13 mouse cellular contexts compared by ENCODE assay signal in genomic region chr13:70260003-70260496, GRCm38 (mm10).
DNase-seq lines count a peak whose midpoint lies in the region; ATAC-seq lines count a peak whose summit lies in the region.
"Had no signal": no experiment of that assay in that cellular context is flagged by ENCODE, and none has a peak within 500 bp of the region (broad histone marks: within the 10 kb centered on the region; RNA-seq: fewer than 3 reads in every experiment).

No protein-coding gene starts in this region.

- peaks cover 8% of the 10 kb centered on the region for H3K4me1 ChIP-seq in limb, embryonic 13.5 days
- H3K4me1 ChIP-seq in limb, embryonic 10.5 days: peaks cover 4% of the 10 kb centered on the region; the same call in 1 of the 2 replicates
- peaks cover 8% of the 10 kb centered on the region for H3K4me1 ChIP-seq in hindbrain, embryonic 13.5 days (replicated peaks)
- H3K4me1 ChIP-seq in midbrain, embryonic 13.5 days (replicated peaks): 0 out of 2 replicates have a peak, but pooled peaks cover 9% of the 10 kb centered on the region

- no peaks in the 10 kb centered on the region for H3K27me3 ChIP-seq in limb, embryonic 13.5 days
- H3K27me3 ChIP-seq in limb, embryonic 10.5 days (ENCODE audit: low read depth, poor library complexity, severe bottlenecking): no peaks in the 10 kb centered on the region
- H3K27me3 ChIP-seq in hindbrain, embryonic 13.5 days: no peaks in the 10 kb centered on the region
- H3K27me3 ChIP-seq in midbrain, embryonic 13.5 days: no peaks in the 10 kb centered on the region
- H3K27me3 ChIP-seq: kidney, embryonic 15.5 days had no signal

- WGBS in limb, embryonic 13.5 days: 50% methylated on average over 12 of the region's 12 CpGs
- 70% methylated on average over 12 of the region's 12 CpGs for WGBS in limb, embryonic 10.5 days
- WGBS in hindbrain, embryonic 13.5 days: 26% methylated on average over 12 of the region's 12 CpGs
- 33% methylated on average over 12 of the region's 12 CpGs for WGBS in midbrain, embryonic 13.5 days

- intact Hi-C loops in heart, postnatal 10 days (cut with DNase I): no loop called here

- no peak for DNase-seq in limb, embryonic 10.5 days (ENCODE audit: low spot score)
- DNase-seq in retina, embryonic 14.5 days (ENCODE audit: low spot score): peak; percentile 64
- DNase-seq in urinary bladder, postnatal 14 days (ENCODE audit: low spot score): no peak
- no peak for DNase-seq in heart, postnatal 10 days
- DNase-seq: adrenal gland, adult 8-10 months; cerebellum, adult 9-11 months; lung, adult 2 months; thymus, adult 18-20 months had no signal

- H3K9me3 ChIP-seq in limb, embryonic 13.5 days: no peaks in the 10 kb centered on the region
- no peaks in the 10 kb centered on the region for H3K9me3 ChIP-seq in limb, embryonic 10.5 days (replicated peaks)
- H3K9me3 ChIP-seq in hindbrain, embryonic 13.5 days: no peaks in the 10 kb centered on the region
- H3K9me3 ChIP-seq in midbrain, embryonic 13.5 days: no peaks in the 10 kb centered on the region
- H3K9me3 ChIP-seq: kidney, embryonic 15.5 days had no signal

- no peak overlapping the region for H3K4me3 ChIP-seq in limb, embryonic 13.5 days
- H3K4me3 ChIP-seq in limb, embryonic 10.5 days: no peak overlapping the region
- H3K4me3 ChIP-seq in hindbrain, embryonic 13.5 days: no peak overlapping the region
- no peak overlapping the region for H3K4me3 ChIP-seq in midbrain, embryonic 13.5 days (replicated peaks)
- H3K4me3 ChIP-seq: kidney, embryonic 15.5 days; myocyte had no signal

- no peak overlapping the region for H3K9ac ChIP-seq in limb, embryonic 13.5 days
- H3K9ac ChIP-seq in hindbrain, embryonic 13.5 days: no peak overlapping the region
- H3K9ac ChIP-seq in midbrain, embryonic 13.5 days (replicated peaks): no peak overlapping the region
- H3K9ac ChIP-seq: kidney, embryonic 15.5 days had no signal

- no peak for ATAC-seq in limb, embryonic 13.5 days (ENCODE audit: low FRiP score, low read depth)
- ATAC-seq in hindbrain, embryonic 13.5 days (ENCODE audit: low FRiP score): peak; percentile 73
- ATAC-seq in midbrain, embryonic 13.5 days: peak; percentile 65

- H3K27ac ChIP-seq in limb, embryonic 13.5 days: no peak overlapping the region
- no peak overlapping the region for H3K27ac ChIP-seq in limb, embryonic 10.5 days
- no peak overlapping the region for H3K27ac ChIP-seq in hindbrain, embryonic 13.5 days
- H3K27ac ChIP-seq in midbrain, embryonic 13.5 days: no peak overlapping the region
- H3K27ac ChIP-seq: kidney, embryonic 15.5 days had no signal

- H3K36me3 ChIP-seq in limb, embryonic 13.5 days: no peaks in the 10 kb centered on the region
- H3K36me3 ChIP-seq in limb, embryonic 10.5 days: no peaks in the 10 kb centered on the region
- H3K36me3 ChIP-seq in hindbrain, embryonic 13.5 days: no peaks in the 10 kb centered on the region
- no peaks in the 10 kb centered on the region for H3K36me3 ChIP-seq in midbrain, embryonic 13.5 days
- H3K36me3 ChIP-seq: kidney, embryonic 15.5 days had no signal

- H3K4me2 ChIP-seq in limb, embryonic 13.5 days (replicated peaks): peak overlapping the region; percentile 21; the same call in 1 of the 2 replicates
- peak overlapping the region; percentile 8 for H3K4me2 ChIP-seq in hindbrain, embryonic 13.5 days
- H3K4me2 ChIP-seq in midbrain, embryonic 13.5 days (replicated peaks): peak overlapping the region; percentile 4; the same call in 1 of the 2 replicates
- H3K4me2 ChIP-seq: kidney, embryonic 15.5 days had no signal
